Mouse (Mus musculus) megakaryocyte progenitor cell, adult 5-6 weeks (primary cell): Measurements from ENCODE around the gene Cxcr4. TPM values are rescaled to one million over a fixed set of nuclear protein-coding genes. Genes with fewer than 3 reads are reported as not detected.
"Not testable (repeated sequence)": the region's sequence is repeated elsewhere in the genome, so short reads cannot be mapped to it uniquely, and the experiment has no call there.

Source experiments
- ATAC-seq: replicated peaks from 2 replicates; pipeline ENCODE4 v1.8.0; 2016; ENCODE audit warnings: mild to moderate bottlenecking, moderate TSS enrichment, inconsistent platforms; ENCODE audit not compliant: poor library complexity
- total RNA-seq, 2 experiments: library from RNA; stranded (forward) in 1 of 2; stranded (reverse) in 1 of 2; fragments of 157-497, 149-512 nt in 1 of 2; fragments of 200-1000 nt in 1 of 2; gene quantifications; 2 replicates each; pipeline versions ENCODE4 v1.2.3 to v1.2.4; 2015 to 2017

Cxcr4 gene
- total RNA-seq, 2 experiments from 2014 or later: 187 to 279 TPM

DNA sequence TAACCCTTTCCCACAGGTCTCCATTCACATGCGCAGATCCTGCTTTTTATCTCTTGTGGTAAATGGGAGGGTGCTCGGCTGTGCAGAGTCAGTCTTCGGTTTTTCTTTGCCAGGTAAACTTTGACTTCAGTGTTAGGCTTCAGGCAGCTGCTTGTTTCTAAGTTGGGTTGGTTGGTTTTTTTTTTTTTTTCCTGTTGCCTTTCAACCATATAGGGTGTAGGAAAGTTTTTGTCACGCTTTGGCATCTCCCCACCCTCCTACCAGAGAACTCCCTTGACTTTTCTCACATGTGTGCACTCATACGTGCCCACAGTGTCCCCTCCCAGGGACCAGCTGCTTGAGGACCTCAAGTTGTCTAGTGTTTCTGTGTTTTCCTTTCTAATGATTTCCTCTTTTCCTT, 9.2 kb upstream of the Cxcr4 start:
- ATAC-seq: no peak

DNA sequence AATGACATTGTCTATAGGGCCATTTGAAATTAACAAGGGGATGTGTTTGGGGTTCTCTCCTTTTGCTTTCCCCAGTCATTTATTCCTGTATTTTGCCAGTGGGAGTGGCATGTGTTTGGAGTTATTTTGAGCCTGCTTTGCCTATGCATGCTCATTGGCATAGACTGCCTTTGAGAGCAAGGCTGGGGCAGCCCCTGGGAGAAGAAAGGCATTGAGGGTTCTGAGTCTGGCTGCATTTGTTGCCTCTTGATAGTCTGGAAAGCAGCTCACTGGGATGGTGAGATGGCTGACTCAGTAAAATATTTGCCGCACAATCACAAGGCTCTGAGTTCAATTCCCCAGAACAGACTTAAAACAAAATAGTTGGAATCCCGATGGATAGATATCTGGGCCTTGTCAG, 8.5 kb upstream of the Cxcr4 start:
- no peak for ATAC-seq

DNA sequence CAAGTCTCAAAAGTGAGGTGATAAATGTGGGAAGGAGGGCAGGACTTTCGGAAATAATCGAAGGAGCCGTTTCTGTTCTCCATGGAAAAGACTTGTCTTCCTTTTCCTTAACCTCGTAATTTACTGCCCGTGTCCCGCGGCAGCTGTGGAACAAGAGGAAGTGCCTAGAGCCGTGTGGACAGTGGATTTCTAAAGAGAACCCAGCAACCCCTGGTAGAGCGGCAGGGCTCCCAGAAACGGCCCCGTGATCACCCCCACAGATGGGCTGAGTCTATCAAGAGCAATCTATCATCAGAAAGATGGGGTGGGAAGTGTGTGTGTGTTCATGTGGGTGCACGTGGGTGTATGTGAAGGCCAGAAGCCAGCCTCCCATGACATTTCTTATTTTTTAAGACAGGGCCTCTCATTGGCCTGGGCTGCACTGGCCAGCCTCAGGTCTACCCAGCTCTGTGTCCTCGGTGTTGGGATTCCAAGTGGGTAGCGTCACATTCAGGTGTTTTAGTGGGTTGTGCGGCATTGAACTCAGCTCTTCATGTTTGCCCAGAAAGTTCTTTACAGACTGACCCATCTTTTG, 5.2 kb upstream of the Cxcr4 start:
- peak; percentile 23; the same call in 1 of the 2 replicates for ATAC-seq

DNA sequence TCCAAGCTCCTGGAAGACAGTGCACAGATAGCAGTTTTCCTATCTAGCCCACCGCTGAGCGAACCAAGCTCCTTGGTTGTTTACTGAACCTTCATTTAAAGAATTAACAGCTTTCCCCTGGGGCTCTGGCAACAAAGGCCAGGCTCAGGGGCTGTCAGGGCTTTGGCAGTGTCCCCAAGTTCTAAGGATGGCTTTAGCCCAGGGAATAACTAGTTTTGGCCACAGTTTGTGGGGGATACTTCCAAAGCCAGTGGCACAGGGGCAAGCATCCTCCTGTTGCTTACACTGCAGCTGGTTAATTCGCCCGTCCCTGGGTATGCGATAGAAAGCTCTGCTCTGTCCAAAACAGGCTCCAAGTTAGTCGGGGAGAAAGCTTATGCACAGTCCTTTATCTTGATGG, 3.4 kb upstream of the Cxcr4 start:
- ATAC-seq: no peak

DNA sequence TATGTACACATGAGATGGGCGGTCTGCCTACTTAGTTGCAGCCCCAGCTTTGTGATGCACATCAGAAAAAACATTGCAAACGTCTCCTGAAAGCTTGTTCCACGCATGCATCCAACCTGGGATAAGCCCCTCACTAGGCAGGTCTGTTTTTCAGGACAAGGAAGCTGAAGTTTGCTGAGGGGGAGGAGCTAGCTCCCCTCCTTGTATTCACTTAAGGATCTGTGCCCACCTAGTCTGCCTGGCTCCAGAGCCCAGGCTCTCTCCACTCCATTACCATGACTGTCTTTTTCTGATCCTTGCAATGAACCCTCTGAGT, 3.0 kb upstream of the Cxcr4 start:
- ATAC-seq: no peak

DNA sequence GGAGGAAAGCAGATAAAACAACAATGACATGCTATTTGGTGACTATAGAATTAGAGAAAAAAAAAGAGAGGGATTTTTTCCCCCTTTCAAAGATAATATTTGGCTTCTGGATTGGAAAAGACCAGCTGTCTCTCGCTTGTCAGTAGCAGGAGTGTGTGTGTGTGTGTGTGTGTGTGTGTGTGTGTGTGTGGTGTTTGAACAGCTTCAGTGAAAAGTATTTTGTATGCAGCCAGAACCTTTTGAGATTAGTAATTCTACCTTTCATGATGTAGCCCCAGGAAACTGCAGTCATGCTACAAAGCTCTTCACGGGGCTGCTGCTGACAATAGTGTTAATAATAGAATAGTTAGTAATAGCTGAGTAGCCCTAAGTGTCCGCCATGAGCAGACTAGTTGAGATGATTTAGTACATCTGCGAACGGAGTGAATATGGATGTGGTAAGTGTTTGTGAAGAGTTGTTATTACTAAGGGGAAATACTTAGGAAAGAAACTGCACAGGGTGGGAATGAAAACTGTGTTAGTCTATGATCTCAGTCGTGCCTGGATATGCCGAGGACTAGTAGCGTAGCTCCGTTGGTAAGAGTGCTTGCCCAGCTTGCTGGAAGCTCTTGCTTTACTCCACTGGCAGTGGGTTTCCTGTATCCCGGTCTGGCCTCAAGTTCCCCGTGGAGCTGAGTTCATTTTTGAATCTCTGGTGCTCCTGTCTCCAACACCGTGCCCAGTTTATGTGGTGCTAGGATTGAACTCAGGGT, 2.4 kb upstream of the Cxcr4 start:
- ATAC-seq: no peak

DNA sequence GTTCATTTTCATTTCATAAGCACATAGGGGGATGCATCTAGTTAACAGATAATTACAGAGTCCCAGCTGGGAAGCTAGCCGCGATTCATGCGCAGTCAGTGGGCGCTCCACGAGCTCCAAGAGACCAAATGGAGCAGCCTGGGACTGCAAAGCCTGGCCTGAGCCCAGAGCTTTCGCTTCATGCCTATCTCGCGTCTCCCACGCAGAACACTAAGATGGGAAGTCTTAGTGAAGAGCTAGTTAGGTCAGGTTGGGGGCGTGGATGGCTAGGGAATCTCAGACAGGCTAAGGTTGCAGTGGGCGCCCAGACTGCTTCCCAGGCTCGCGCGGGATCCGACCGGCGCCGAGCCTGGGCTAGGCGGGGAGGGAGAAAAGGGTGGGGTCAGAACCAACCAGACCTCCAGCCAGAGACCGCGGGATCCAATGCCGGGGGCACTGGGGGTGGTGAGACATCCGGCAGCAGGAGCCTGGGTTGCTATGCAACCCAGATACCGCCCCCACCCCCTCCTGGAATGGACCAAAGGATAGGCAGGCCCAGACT, 938 bp upstream of the Cxcr4 start:
- no peak for ATAC-seq

DNA sequence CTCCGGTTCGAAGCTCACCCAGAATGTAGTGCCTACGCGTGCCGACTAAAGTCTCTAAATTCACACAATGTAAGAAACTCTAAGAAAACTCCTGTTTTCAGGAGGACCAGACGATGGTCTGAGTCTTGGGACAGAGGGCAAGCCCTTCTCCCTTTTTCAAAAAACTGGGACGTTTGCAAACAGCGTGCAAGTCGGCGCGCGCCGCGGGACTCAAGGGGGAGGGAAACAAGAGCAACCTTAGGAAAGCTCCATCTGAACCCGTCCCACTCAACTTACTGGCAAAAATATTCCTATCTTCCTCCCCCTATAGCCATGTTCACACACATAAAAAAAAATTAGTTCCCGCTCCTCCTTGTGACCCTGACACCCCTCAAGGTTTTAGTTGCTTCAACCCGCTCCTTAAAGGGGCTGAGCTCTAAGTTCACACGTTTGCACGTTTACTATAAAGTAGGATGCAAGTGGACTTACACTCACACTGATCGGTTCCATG, 327 bp downstream of the Cxcr4 start:
- peak; percentile 0; the same call in 1 of the 2 replicates for ATAC-seq

DNA sequence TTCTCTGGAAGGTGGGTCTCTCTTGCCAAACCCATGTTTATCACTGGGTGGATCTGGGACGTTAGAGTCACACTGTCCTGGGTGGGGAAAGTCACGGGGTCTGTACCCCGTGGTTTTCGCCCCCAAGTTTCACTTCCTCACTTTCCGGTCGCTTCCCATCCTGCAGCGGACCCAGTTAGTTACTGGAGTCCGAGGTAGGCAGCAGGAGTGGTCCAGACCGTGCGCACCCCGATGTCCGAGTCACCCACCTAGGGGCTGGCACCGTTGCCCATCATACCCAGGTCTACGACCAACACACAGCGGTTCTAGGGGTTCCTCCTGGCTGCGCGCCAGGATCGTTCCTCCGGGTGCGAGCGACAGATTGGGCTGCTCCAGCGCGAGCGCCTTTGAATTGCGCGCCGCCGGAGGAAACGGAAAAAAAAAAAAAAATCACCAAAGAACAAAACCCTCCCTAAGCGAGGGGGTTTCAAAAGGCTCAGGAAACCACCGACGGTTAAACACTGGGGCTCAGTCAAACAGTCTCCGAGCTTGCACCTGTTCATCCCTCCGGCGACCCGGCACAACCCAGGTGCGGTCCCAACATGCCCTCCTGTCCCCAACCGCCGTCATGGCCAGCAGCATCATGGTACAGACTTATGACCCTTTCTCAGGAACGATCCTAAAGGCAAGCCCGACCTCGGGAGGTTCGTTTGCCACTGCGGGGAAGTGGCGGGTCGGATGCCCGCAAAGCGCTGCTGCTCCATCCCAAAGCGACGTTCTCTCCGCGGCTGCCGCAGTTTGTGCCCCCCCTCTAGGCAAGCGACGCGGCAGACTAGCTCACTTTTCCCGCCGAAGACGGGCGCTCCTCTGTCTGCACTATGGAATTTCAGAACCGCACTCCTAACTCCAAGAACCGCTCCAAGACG, 1.0 kb downstream of the Cxcr4 start:
- ATAC-seq: peak; percentile 45

DNA sequence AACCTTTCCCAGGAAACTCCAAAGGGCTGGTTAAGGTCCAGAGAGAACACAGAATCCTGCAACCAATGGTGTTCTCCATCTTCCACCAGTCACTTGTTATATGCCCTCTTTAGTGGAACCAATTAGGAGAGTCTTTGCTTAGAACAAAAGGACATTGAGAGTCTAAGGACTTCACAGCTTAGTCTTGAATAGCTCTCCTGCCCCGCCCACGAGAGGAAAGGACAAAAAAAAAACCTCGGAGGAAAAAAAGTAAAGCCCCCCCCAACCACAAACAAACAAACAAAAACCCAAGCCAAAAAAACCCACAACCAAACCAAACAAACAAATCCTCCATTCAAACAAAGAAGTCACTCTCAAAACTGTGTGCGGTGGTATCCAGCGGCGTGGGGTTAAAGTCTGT, 2.1 kb downstream of the Cxcr4 start:
- ATAC-seq: no peak

DNA sequence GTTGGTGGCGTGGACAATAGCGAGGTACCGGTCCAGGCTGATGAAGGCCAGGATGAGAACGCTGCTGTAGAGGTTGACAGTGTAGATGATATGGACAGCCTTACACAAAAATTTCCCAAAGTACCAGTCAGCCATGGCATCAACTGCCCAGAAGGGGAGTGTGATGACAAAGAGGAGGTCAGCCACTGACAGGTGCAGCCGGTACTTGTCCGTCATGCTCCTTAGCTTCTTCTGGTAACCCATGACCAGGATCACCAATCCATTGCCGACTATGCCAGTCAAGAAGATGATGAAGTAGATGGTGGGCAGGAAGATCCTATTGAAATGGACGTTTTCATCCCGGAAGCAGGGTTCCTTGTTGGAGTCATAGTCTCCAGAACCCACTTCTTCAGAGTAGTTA, 2.6 kb downstream of the Cxcr4 start:
- ATAC-seq: no peak

DNA sequence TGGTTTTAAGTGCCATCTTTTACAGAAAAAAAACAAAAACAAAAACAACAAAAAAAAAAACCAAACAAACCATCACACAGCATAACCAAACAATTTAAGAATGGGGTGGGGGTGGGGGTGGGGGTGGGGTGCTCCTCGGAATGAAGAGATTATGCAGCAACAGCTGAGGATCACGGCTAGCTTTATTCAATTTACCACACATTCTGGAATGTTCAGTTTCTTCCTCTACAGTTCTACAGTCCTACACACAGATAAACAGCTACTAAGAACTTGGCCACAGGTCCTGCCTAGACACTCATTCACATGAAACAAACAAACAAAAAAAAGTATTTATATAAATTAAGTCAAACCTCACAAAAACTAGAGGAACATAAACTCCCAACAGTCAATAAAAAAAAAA, 3.8 kb downstream of the Cxcr4 start:
- no peak for ATAC-seq

DNA sequence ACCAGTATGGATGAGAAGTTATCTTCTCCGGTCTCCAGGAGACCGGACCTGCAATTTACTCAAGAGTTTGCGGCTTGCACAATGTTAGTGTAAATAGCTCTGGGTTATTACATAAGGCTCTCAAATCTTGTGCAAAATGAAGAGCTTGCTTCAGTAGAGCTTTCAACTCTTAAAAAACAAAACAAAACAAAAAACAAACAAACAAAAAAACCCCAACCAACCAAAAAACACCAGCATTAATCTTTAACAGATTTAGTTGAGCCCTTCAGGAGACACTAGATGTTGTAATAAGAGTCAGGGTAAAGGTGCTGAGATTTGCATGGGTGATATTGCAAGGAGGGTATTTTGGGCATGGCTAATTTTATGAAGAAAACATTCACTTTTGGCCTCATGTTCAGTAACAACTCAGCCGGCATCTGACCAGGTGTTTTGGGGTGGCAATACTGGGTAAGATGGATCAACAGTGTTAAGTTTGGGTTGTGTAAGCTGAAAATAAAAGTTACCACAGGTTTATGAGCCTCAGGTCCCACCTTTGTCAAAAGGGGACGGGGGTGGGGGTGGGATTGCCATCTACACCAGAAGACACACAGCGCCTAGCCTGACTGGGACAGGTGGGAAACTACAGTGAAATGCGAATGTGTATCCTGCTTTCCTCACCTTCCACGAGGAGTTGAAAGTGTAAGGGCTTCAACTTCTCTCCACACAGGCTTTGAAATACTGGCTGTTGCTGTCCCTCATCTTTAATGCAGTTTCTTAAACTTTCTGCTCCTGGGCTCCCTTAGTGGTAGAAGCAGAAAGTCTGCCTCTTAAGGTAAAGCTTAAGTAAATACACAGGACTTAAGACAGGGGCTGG, 4.9 kb downstream of the Cxcr4 start:
- ATAC-seq: no peak

DNA sequence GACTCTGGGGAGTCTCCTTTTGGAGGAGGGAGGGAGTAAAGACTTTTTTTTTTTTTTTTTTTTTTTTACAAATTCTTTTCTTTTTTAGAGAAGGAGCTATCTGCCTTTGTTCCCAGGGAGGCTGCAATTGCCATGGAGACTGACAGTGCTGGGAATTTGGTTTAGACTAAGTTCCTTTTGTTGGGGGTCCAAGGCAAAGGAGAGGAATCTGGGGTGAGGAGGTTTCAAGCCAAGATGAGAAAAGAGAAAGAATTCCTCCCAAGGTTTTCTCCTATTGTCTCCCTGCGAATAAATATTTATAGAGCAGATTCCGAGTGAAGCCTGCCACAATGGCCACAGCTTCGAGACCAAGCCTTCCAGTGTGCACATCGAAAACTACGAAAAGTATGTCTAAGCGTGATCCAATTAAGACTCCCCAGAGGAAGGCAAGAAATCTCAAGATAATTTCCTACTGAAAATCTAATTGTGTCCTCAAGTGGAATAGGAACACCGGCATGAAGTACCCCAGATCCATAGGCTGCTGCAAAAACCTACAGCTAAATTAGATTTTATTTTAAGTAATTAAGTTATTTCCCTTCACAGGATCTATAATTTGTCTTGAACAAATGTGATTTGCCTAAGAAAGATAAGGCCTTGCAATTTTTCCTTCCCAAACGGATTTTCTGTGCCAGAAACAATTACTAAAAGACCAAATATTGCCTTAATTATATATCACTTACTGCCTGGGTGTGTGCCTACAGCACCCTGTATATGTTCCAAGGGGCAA, 5.7 kb downstream of the Cxcr4 start:
- ATAC-seq: no peak

DNA sequence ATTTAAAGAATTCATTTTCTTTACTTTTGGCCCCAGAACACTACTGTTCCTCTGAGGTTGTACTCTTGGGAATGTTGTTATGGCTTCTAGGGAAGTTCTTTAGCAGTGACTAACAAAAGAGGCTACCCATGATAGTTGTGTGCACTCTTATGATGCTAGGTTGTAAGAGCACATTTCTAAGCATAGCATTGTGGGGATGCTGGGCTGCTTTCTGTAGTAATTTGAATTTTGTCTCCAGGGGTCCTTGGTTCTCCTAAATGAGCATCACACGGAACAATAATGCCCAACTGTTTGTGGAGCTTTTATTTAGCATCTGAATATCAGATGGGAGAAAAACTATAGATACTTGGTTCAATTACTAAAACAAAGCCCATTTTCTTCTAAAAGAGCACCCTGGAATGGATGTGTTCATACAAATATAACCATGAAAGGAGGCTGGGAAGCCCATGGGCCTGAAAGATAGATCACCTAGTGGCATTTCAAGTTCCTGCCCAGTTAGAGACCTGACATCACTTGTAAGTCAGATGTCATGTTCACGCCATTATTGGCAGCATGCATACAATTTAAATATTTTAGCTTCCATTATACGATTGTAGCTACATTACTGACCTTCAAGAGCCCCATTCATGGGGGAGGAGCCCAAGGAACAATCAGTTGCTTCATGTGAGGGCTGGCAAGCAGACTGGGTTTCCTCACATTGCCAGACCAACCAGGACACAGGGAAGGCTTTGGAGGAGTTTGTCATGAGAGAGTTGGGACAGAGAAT, 6.5 kb downstream of the Cxcr4 start:
- 0 out of 2 replicates have a peak, but pooled peaks have one; percentile 29 for ATAC-seq

DNA sequence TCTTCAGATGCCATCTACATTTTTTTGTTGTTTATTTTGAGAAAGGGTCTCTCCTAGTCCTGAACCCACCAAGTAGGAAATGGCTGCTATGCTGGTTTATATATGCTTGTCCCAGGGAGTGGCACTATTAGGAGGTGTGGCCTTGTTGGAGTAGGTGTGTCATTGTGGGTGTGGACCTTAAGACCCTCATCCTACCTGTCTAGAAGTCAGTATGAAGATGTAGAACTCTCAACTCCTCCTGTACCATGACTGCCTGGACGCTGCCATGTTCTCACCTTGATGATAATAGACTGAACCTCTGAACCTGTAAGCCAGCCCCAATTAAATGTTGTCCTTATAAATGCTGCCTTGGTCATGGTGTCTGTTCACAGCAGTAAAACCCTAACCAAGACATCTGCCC, 7.4 kb downstream of the Cxcr4 start:
- not testable (repeated sequence) for ATAC-seq

DNA sequence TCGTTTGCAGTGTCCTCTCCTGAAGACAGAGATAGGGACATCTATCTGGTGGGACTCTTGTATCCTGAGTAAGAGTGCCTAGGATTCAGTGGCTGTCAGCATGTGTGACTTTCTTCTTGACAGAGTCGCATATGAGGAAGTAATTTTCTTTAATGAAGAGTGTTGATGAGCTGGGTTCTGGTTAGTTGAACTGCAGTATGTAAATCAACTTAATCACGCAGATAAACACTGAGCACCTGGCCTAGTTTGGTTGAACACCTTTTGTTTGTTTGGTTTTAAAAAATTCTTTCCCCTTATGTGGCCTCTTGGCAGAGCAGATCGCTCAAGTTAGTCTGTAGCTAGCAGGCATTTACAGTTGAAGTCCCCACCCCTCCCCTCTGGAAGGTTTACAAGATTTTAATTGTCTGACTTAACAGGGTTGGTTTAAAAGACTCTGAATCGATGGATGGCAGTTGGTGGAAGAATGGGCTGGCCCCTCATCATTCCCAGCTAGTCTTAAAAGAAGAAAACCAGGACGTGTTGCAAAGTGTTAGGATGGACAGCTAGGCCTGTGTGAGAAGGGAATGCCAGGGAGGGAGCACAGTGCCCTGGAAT, 8.7 kb downstream of the Cxcr4 start:
- no peak for ATAC-seq

DNA sequence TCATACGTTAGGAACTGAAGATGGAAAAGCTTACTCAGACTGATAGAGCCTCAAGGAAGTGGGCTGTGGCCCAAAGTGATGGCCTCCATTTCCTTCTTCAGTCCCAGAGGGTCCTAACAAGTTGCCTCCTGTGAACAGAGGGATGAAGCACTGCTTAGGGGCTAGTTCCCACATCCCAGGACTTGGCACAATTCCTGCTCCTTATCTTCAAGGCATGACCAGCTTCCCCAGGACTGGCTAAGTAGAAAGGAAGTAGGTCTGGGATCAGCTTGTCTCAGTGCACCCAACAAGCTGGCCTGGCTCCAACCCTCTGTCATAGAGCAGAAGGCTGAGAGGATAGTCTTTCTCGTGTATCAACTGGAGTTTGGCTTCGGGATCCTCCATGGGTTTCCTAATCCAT, 11.8 kb downstream of the Cxcr4 start:
- ATAC-seq: no peak

DNA sequence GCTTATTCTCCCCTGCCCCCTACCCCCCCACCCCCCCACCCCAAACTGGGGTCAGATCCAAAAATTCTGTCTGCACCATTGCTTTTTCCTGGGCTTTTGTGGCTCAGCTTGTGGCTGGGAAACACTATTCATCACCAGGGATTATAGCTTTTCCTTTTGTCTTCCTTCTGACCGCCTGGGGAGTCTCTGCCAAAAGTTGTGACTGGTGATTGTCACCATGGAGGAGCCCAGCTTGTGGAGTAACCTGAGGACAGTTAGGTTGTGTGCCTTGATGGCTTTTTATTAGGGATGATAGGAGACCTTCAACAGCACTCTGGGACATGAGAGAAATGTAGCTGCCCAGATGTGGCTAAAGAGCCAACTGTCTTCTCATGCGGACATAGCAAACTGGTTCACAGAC, 13.6 kb downstream of the Cxcr4 start:
- ATAC-seq: no peak
